Mouse (Mus musculus) neural tube, embryonic 14.5 days (tissue): ENCODE measurements around the gene Gchfr. TPM values are rescaled to one million over a fixed set of nuclear protein-coding genes. Genes with fewer than 3 reads are reported as not detected.

Source experiments
- ATAC-seq: fragments of 200-750 bp; cut with Nextera tagmentation; 2 replicates; pipeline ENCODE4 v1.8.0; 2017; ENCODE audit warnings: low read depth, mild to moderate bottlenecking, moderate TSS enrichment, moderate library complexity
- H3K27ac ChIP-seq: fragments of 300-500 bp; sonication (generic); 2 replicates; pipeline ENCODE4 v1.5.1; 2014; ENCODE audit warnings: low read depth, mild to moderate bottlenecking, control low read depth, low read length, moderate library complexity, mixed read lengths
- H3K27me3 ChIP-seq: fragments of 300-500 bp; sonication (generic); 2 replicates; pipeline ENCODE4 v1.6.1; 2014; ENCODE audit warnings: low read length; ENCODE audit not compliant: control insufficient read depth, insufficient read depth
- H3K36me3 ChIP-seq: fragments of 300-500 bp; sonication (generic); 2 replicates; pipeline ENCODE4 v1.6.1; 2014; ENCODE audit warnings: low read length, mixed read lengths; ENCODE audit not compliant: control insufficient read depth, insufficient read depth
- H3K4me1 ChIP-seq: fragments of 300-500 bp; sonication (generic); 2 replicates; pipeline ENCODE4 v1.6.1; 2014; ENCODE audit warnings: low read length; ENCODE audit not compliant: control insufficient read depth, insufficient read depth
- H3K4me2 ChIP-seq: fragments of 300-500 bp; sonication (generic); 2 replicates; pipeline ENCODE4 v1.6.1; 2014; ENCODE audit warnings: mild to moderate bottlenecking, low read depth, low read length, control low read depth
- H3K4me3 ChIP-seq: fragments of 300-500 bp; sonication (generic); 2 replicates; pipeline ENCODE4 v1.5.1; 2014; ENCODE audit warnings: low read depth, low read length, control low read depth, mixed read lengths
- H3K9ac ChIP-seq: fragments of 300-500 bp; sonication (generic); replicated peaks from 2 replicates; pipeline ENCODE4 v1.6.1; 2014; ENCODE audit warnings: low read depth, mild to moderate bottlenecking, control low read depth, low read length, mixed read lengths
- H3K9me3 ChIP-seq: fragments of 300-500 bp; sonication (generic); 2 replicates; pipeline ENCODE4 v1.6.1; 2016; ENCODE audit warnings: low read length; ENCODE audit not compliant: control insufficient read depth
- WGBS: fragments of 180-500 bp; shearing (Covaris S2); extraction: QIAGEN DNeasy Blood & Tissue Kit; methylation state at CpG from one replicate; pipeline ENCODE4 v1.1.7; 2014; 5-methylcytosine and 5-hydroxymethylcytosine counted together
- polyA plus RNA-seq: library from polyadenylated mRNA; unstranded; fragments of >200 nt; fragmentation: Nextera tagmentation; extraction: Ambion mirVana; gene quantifications from 2 replicates; pipeline ENCODE4 v1.2.1, GENCODE M21; 2014

Gene Gchfr
- polyA plus RNA-seq, 1 experiment from 2014 or later, result 1.8 TPM

GRCm38 (mm10) chr2:119156081-119156680, 11.4 kb upstream of the Gchfr start:
- 5% methylated on average over 34 of the region's 34 CpGs for whole genome bisulfite sequencing
- Histone ChIP-seq H3K27ac (peak overlapping the region; percentile 70), H3K36me3 (peaks cover 13% of the 10 kb centered on the region; the same call in 1 of the 2 replicates), H3K4me1 (peaks cover 11% of the 10 kb centered on the region), H3K9me3 (no peaks in the 10 kb centered on the region), H3K4me2 (peak overlapping the region; percentile 95), H3K4me3 (peak overlapping the region; percentile 96), H3K27me3 (no peaks in the 10 kb centered on the region), H3K9ac (peak overlapping the region; percentile 86)
- no peak; the same call in 1 of the 2 replicates for ATAC-seq

- WGBS, result under 1% methylated on average over 55 of the region's 57 CpGs
- Histone ChIP-seq H3K4me3 (peak within 1 kb of the TSS; percentile 96), H3K27ac (peak within 1 kb of the TSS; percentile 70), H3K36me3 (peaks cover 5% of the 10 kb centered on the region; the same call in 1 of the 2 replicates), H3K4me2 (peak within 1 kb of the TSS; percentile 95), H3K9ac (peak within 1 kb of the TSS; percentile 86), H3K4me1 (peaks cover 11% of the 10 kb centered on the region), H3K9me3 (no peaks in the 10 kb centered on the region), H3K27me3 (no peaks in the 10 kb centered on the region)
- peak; percentile 94 for ATAC-seq
Observed at GRCm38 (mm10) chr2:119156681-119157572, 10.6 kb upstream of the Gchfr start, which contains the start of gene Rmdn3. TSS of gene Rmdn3 (minus strand) at chr2:119157034.

- ATAC-seq, result no peak
- Histone ChIP-seq H3K27ac (no peak overlapping the region), H3K9me3 (no peaks in the 10 kb centered on the region), H3K27me3 (no peaks in the 10 kb centered on the region), H3K4me2 (no peak overlapping the region; the same call in 1 of the 2 replicates), H3K4me3 (no peak overlapping the region), H3K9ac (no peak overlapping the region), H3K4me1 (peaks cover 11% of the 10 kb centered on the region), H3K36me3 (no peaks in the 10 kb centered on the region)
Observed at GRCm38 (mm10) chr2:119157836-119158235, 9.7 kb upstream of the Gchfr start.

GRCm38 (mm10) chr2:119161247-119161646, 6.3 kb upstream of the Gchfr start:
- H3K27me3 ChIP-seq, result no peaks in the 10 kb centered on the region; the same call in 1 of the 2 replicates
- WGBS, result 32% methylated on average over 2 of the region's 2 CpGs
- ATAC-seq, result no peak
- peaks cover under 1% of the 10 kb centered on the region; the same call in 1 of the 2 replicates for H3K4me1 ChIP-seq
- H3K9me3 ChIP-seq, result no peaks in the 10 kb centered on the region
- H3K27ac ChIP-seq, result no peak overlapping the region
- H3K9ac ChIP-seq, result no peak overlapping the region
- no peak overlapping the region for H3K4me3 ChIP-seq
- no peaks in the 10 kb centered on the region for H3K36me3 ChIP-seq
- no peak overlapping the region for H3K4me2 ChIP-seq

GRCm38 (mm10) chr2:119163135-119163534, 4.4 kb upstream of the Gchfr start:
- H3K36me3 ChIP-seq, result no peaks in the 10 kb centered on the region
- 66% methylated on average over 3 of the region's 3 CpGs for WGBS
- no peak overlapping the region for H3K9ac ChIP-seq
- no peak overlapping the region for H3K27ac ChIP-seq
- no peak overlapping the region for H3K4me2 ChIP-seq
- H3K4me1 ChIP-seq, result peaks cover 12% of the 10 kb centered on the region; the same call in 1 of the 2 replicates
- H3K4me3 ChIP-seq, result no peak overlapping the region
- H3K27me3 ChIP-seq, result peaks cover 8% of the 10 kb centered on the region
- H3K9me3 ChIP-seq, result no peaks in the 10 kb centered on the region
- no peak for ATAC-seq

GRCm38 (mm10) chr2:119163999-119164398, 3.6 kb upstream of the Gchfr start:
- Histone ChIP-seq H3K27me3 (peaks cover 8% of the 10 kb centered on the region), H3K4me2 (no peak overlapping the region), H3K27ac (no peak overlapping the region), H3K9ac (no peak overlapping the region), H3K36me3 (no peaks in the 10 kb centered on the region), H3K4me3 (no peak overlapping the region), H3K9me3 (no peaks in the 10 kb centered on the region), H3K4me1 (peaks cover 12% of the 10 kb centered on the region; the same call in 1 of the 2 replicates)
- no peak for ATAC-seq
- WGBS, result 92% methylated on average over 4 of the region's 4 CpGs

- H3K4me2 ChIP-seq, result no peak overlapping the region
- no peaks in the 10 kb centered on the region for H3K36me3 ChIP-seq
- ATAC-seq, result no peak
- peaks cover 12% of the 10 kb centered on the region; the same call in 1 of the 2 replicates for H3K4me1 ChIP-seq
- peaks cover 8% of the 10 kb centered on the region for H3K27me3 ChIP-seq
- no peak overlapping the region for H3K27ac ChIP-seq
- no peak overlapping the region for H3K9ac ChIP-seq
- no peak overlapping the region for H3K4me3 ChIP-seq
- no peaks in the 10 kb centered on the region for H3K9me3 ChIP-seq
Observed at GRCm38 (mm10) chr2:119165401-119165800, 2.2 kb upstream of the Gchfr start.

GRCm38 (mm10) chr2:119167866-119168256, 288 bp downstream of the Gchfr start:
- Histone ChIP-seq H3K4me1 (peaks cover 17% of the 10 kb centered on the region), H3K36me3 (no peaks in the 10 kb centered on the region), H3K4me3 (peak overlapping the region; percentile 48), H3K27me3 (peaks cover 8% of the 10 kb centered on the region), H3K27ac (no peak overlapping the region), H3K9me3 (no peaks in the 10 kb centered on the region), H3K4me2 (peak overlapping the region; percentile 99), H3K9ac (peak overlapping the region; percentile 34; the same call in 1 of the 2 replicates)
- 0 out of 2 replicates have a peak, but pooled peaks have one; percentile 5 for ATAC-seq
- 5% methylated on average over 26 of the region's 26 CpGs for WGBS

GRCm38 (mm10) chr2:119170282-119170681, 2.7 kb downstream of the Gchfr start:
- H3K27me3 ChIP-seq, result peaks cover 8% of the 10 kb centered on the region
- WGBS, result 92% methylated on average over 2 of the region's 2 CpGs
- ATAC-seq, result no peak
- no peaks in the 10 kb centered on the region for H3K9me3 ChIP-seq
- H3K36me3 ChIP-seq, result no peaks in the 10 kb centered on the region
- H3K9ac ChIP-seq, result no peak overlapping the region
- peaks cover 26% of the 10 kb centered on the region for H3K4me1 ChIP-seq
- no peak overlapping the region for H3K4me2 ChIP-seq
- H3K27ac ChIP-seq, result no peak overlapping the region
- no peak overlapping the region for H3K4me3 ChIP-seq
